Mouse (Mus musculus): Measurements from ENCODE around the gene Cst10. TPM values are rescaled to one million over a fixed set of nuclear protein-coding genes. Genes with fewer than 3 reads are reported as not detected.

Gene Cst10
- polyA plus RNA-seq (2014; fragmentation: Nextera tagmentation; extraction: Ambion mirVana): not detected in 2 replicates

DNA sequence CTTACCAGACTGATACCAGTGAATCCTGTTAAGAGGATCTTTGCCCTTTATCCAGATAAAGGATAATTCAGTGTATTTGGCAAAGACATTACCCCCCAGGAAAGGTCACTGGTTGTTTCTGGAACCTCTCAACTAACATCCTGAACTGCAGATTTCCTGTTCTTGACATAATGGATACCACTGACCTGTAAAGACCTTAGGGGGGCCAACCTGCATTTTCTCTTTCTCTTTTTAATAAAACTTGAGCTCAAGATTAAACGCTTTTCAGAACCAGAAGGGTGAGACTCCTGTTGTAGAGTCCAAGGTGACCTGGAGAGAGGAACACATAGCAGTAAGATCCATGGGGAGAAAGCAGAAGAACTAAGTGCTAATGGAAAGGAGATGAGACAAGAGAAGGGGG, at the start of gene Cst10:
Gene Cst10 (plus strand): TSS at position 301 of the 400 bp plus-strand sequence.
- Histone ChIP-seq H3K36me3 (ENCODE audit: control insufficient read depth, insufficient read depth, low read length) (no peaks in the 10 kb centered on the region), H3K9me3 (ENCODE audit: control insufficient read depth, low read depth, low read length) (no peaks in the 10 kb centered on the region), H3K4me2 (replicated peaks; ENCODE audit: low read depth, low read length) (no peak within 1 kb of the TSS), H3K27ac (ENCODE audit: low read length) (no peak within 1 kb of the TSS), H3K9ac (replicated peaks; ENCODE audit: low read depth, low read length) (no peak within 1 kb of the TSS), H3K27me3 (ENCODE audit: control insufficient read depth, insufficient read depth, low read length) (no peaks in the 10 kb centered on the region), H3K4me3 (ENCODE audit: low read depth, low read length) (no peak within 1 kb of the TSS), H3K4me1 (ENCODE audit: control insufficient read depth, insufficient read depth, low read length) (no peaks in the 10 kb centered on the region)
- ATAC-seq (ENCODE audit: insufficient number of reproducible peaks, insufficient read depth, low FRiP score, low read depth): no peak
- WGBS: 58% methylated on average over 1 of the region's 1 CpGs

DNA sequence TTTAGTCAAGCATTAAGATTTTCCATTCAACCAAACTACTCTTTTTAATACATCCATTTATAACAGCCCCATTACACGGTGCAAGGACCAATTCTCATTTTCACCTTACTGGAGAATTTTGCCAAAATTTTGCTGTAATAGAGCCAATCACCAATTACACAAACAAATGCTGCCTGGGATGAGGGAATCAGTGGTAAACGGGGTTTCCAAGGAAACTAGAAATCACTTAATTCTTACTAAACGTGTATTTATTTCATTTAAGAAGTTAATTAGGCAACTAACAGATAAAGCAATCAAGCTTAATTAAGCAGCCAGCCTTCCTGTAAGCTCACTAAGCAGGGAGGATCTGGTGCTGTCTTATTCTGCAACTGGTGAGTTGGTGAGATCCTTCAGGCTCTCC, 11.9 kb upstream of the Cst10 start:
- H3K9ac ChIP-seq (replicated peaks; ENCODE audit: low read depth, low read length): no peak overlapping the region
- WGBS: 55% methylated on average over 3 of the region's 3 CpGs
- H3K4me2 ChIP-seq (replicated peaks; ENCODE audit: low read depth, low read length): no peak overlapping the region
- no peak for ATAC-seq (ENCODE audit: insufficient number of reproducible peaks, insufficient read depth, low FRiP score, low read depth)
- no peaks in the 10 kb centered on the region for H3K27me3 ChIP-seq (ENCODE audit: control insufficient read depth, insufficient read depth, low read length)
- H3K9me3 ChIP-seq (ENCODE audit: control insufficient read depth, low read depth, low read length): no peaks in the 10 kb centered on the region
- H3K4me3 ChIP-seq (ENCODE audit: low read depth, low read length): no peak overlapping the region
- H3K27ac ChIP-seq (ENCODE audit: low read length): no peak overlapping the region
- no peaks in the 10 kb centered on the region for H3K4me1 ChIP-seq (ENCODE audit: control insufficient read depth, insufficient read depth, low read length)
- no peaks in the 10 kb centered on the region for H3K36me3 ChIP-seq (ENCODE audit: control insufficient read depth, insufficient read depth, low read length)

DNA sequence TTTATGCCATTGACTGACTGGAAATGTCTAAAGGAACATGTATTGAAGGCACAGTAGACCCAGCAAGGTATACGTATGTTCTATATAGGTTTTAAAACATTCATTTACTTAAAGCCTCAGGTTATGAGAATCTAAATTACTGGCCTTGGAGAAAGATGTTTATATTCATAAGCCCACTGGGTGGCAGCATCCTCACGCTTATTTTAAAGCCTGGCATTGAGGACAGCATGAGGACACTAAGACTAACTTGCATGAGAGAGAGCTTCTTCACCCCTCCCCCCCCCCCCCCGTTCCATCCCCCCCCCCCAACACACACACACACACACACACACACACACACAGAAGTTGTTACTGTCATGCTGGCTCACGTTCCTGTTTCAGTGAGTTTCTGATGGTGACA, 17.7 kb downstream of the Cst10 start:
- 24% methylated on average over 3 of the region's 4 CpGs for WGBS
- no peak overlapping the region for H3K4me2 ChIP-seq (replicated peaks; ENCODE audit: low read depth, low read length)
- H3K4me1 ChIP-seq (ENCODE audit: control insufficient read depth, insufficient read depth, low read length): no peaks in the 10 kb centered on the region
- no peaks in the 10 kb centered on the region for H3K9me3 ChIP-seq (ENCODE audit: control insufficient read depth, low read depth, low read length)
- no peak overlapping the region for H3K27ac ChIP-seq (ENCODE audit: low read length)
- no peak overlapping the region for H3K4me3 ChIP-seq (ENCODE audit: low read depth, low read length)
- H3K9ac ChIP-seq (replicated peaks; ENCODE audit: low read depth, low read length): no peak overlapping the region
- peak; percentile 37; the same call in 1 of the 2 replicates for ATAC-seq (ENCODE audit: insufficient number of reproducible peaks, insufficient read depth, low FRiP score, low read depth)
- H3K36me3 ChIP-seq (ENCODE audit: control insufficient read depth, insufficient read depth, low read length): no peaks in the 10 kb centered on the region
- no peaks in the 10 kb centered on the region for H3K27me3 ChIP-seq (ENCODE audit: control insufficient read depth, insufficient read depth, low read length)

Data from stomach, embryonic 14.5 days (tissue).